27 mouse cellular contexts compared by ENCODE assay signal in the genomic region with DNA sequence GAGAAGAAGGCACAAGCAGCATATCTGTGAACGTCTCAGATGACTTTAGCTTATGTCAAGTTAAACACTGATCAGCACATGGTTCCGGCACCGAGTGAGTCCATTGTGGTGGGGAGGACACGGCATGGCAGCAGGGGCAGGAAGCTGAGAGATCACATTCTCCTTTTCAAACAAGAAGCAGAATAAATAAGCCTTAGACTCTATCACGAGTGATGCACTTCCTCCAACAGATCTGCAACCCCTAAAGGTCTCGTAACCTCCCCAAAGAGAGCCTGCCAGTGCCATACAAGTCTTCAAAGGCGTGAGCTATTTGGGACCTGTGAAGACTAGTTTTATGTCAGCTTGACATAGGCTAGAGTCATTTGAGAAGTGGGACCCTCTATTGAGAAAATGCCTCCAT. TPM values are rescaled to one million over a fixed set of nuclear protein-coding genes. Genes with fewer than 3 reads are reported as not detected.
DNase-seq lines count a peak whose midpoint lies in the region; ATAC-seq and TF ChIP-seq lines count a peak whose summit lies in the region.
"Had no signal": no experiment of that assay in that cellular context is flagged by ENCODE, and none has a peak within 500 bp of the region (broad histone marks: within the 10 kb centered on the region; RNA-seq: fewer than 3 reads in every experiment).

No protein-coding gene starts in this region.

- no peak for DNase-seq in layer of hippocampus, adult 2 months (ENCODE audit: low spot score in 2 of 2)
- no peak for DNase-seq in layer of hippocampus, postnatal 25 days (ENCODE audit: extremely low spot score in 1 of 2, low spot score in 1 of 2)
- DNase-seq in CD4-positive helper T cell, adult 2 months (ENCODE audit: low read depth, low spot score): peak; percentile 42
- no peak for DNase-seq in cerebellum, adult 11-12 months
- DNase-seq in cerebellum, postnatal 36 days: no peak
- DNase-seq in left cerebral cortex, postnatal 14 days (ENCODE audit: low spot score in 2 of 2): no peak
- DNase-seq: adrenal gland, postnatal 10 days; adrenal gland, postnatal 36 days; B cell, adult 2 months; cerebellum, adult 2 months; cerebellum, adult 9-11 months; cerebellum, postnatal 25 days; embryo, embryonic 11 days; gastrocnemius, postnatal 25 days; heart, adult 2 months had no signal

- H3K27ac ChIP-seq in layer of hippocampus, adult 2 months: 0 out of 2 replicates have a peak overlapping the region, but pooled peaks have one; percentile 11
- H3K27ac ChIP-seq: embryonic facial prominence, embryonic 10.5 days; embryonic facial prominence, embryonic 13.5 days; forebrain, embryonic 12.5 days; forebrain, embryonic 15.5 days; heart, adult 2 months; heart, embryonic 10.5 days; heart, embryonic 13.5 days; hindbrain, embryonic 12.5 days; hindbrain, embryonic 15.5 days; intestine, embryonic 15.5 days had no signal

- H3K4me3 ChIP-seq in layer of hippocampus, adult 2 months: no peak overlapping the region
- H3K4me3 ChIP-seq: embryonic facial prominence, embryonic 10.5 days; embryonic facial prominence, embryonic 13.5 days; erythroblast, embryonic 14.5 days; forebrain, embryonic 12.5 days; forebrain, embryonic 15.5 days; heart, adult 2 months; heart, embryonic 10.5 days; heart, embryonic 13.5 days; hindbrain, embryonic 12.5 days; hindbrain, embryonic 15.5 days; intestine, embryonic 15.5 days had no signal

- ATAC-seq in CD4-positive, CD25-positive, alpha-beta regulatory T cell, adult 4 months: peak; percentile 44
- ATAC-seq in activated CD4-positive, CD25-positive, alpha-beta regulatory T cell, adult 4 months: peak; percentile 31
- ATAC-seq: forebrain, embryonic 15.5 days; intestine, embryonic 15.5 days had no signal

- no peak for TF ChIP-seq CTCF in layer of hippocampus, adult 2 months (conservative IDR thresholded peaks at IDR 0.05)

- intact Hi-C loops in left cerebral cortex, postnatal 14 days (cut with DNase I): no loop called here

RNA-seq across cellular contexts. Expression of gene Rnf145, which starts 17.8 kb away (rescaled TPM):
- total RNA-seq in layer of hippocampus, adult 2 months (2021): 10 to 100 TPM; 95.7 to 97.0 TPM
- total RNA-seq in layer of hippocampus, postnatal 25 days (2021): 100 to 1,000 TPM in 1 of 2 experiments, 10 to 100 TPM in 1; 90.7 to 106 TPM
- 10 to 100 TPM; 54.0 to 64.9 TPM for polyA plus RNA-seq in CD4-positive, CD25-positive, alpha-beta regulatory T cell, adult 4 months (2017; shearing (Covaris generic))
- polyA plus RNA-seq in activated CD4-positive, CD25-positive, alpha-beta regulatory T cell, adult 4 months (2017; shearing (Covaris generic)): 10 to 100 TPM; 45.3 to 60.4 TPM
- total RNA-seq in left cerebral cortex, postnatal 14 days (2021): 100 to 1,000 TPM; 106 to 109 TPM

RNA-seq across cellular contexts. Expression of gene Ublcp1, which starts 30.7 kb away (rescaled TPM):
- 10 to 100 TPM; 50.1 to 50.4 TPM for total RNA-seq in layer of hippocampus, adult 2 months (2021)
- 10 to 100 TPM; 43.0 to 43.6 TPM for total RNA-seq in layer of hippocampus, postnatal 25 days (2021)
- polyA plus RNA-seq in CD4-positive, CD25-positive, alpha-beta regulatory T cell, adult 4 months (2017; shearing (Covaris generic)): 10 to 100 TPM; 44.1 to 58.3 TPM
- polyA plus RNA-seq in activated CD4-positive, CD25-positive, alpha-beta regulatory T cell, adult 4 months (2017; shearing (Covaris generic)): 10 to 100 TPM; 41.0 to 42.9 TPM
- total RNA-seq in left cerebral cortex, postnatal 14 days (2021): 10 to 100 TPM; 36.4 to 42.3 TPM
